Mouse (Mus musculus): ENCODE results near the gene Slc25a40. TPM values are rescaled to one million over a fixed set of nuclear protein-coding genes. Genes with fewer than 3 reads are reported as not detected.
A peak's percentile ranks its signal among the peaks of the same experiment; 100 is the strongest.

The Slc25a40 gene
- total and polyA plus RNA-seq, 3 experiments: 7.0 to 11.1 (median 10.2) TPM

- H3K27me3 ChIP-seq (replicated peaks): no peaks in the 10 kb centered on the region
- H3K9me3 ChIP-seq (replicated peaks; ENCODE audit: low read length): no peaks in the 10 kb centered on the region
- dilution Hi-C loops (cut with MboI; ENCODE audit: extremely low pct_ligation_motif_present, extremely low pct_unique_long_range_greater_than_20kb, low sequenced_read_pairs): no loop called here
- no peak overlapping the region for H3K27ac ChIP-seq (ENCODE audit: insufficient read depth, low read depth)
- peaks cover 3 to 7% of the 10 kb centered on the region in 2 experiments; a peak in 3 of 4 replicates for H3K4me1 ChIP-seq (ENCODE audit: control insufficient read depth in 1 of 2, insufficient read depth in 2 of 2)
- no peak overlapping the region for H3K9ac ChIP-seq (ENCODE audit: insufficient read depth, low read depth)
- in situ Hi-C loops (cut with MboI; ENCODE audit: low pct_ligation_motif_present, low pct_unique_long_range_greater_than_20kb, low sequenced_read_pairs): no loop called here
- no peak overlapping the region for H3K4me2 ChIP-seq (ENCODE audit: insufficient read depth, low read depth, poor library complexity, severe bottlenecking)
- TF ChIP-seq ZKSCAN1 (IDR thresholded peaks at IDR 0.05; ENCODE audit: borderline replicate concordance, low read depth, low read length) (no peak), ZC3H11A (IDR thresholded peaks at IDR 0.05; ENCODE audit: low read depth, low read length) (no peak), POLR2AphosphoS2 (IDR thresholded peaks at IDR 0.05; ENCODE audit: low read depth, low read length) (peak; percentile 68)
- DNase-seq (ENCODE audit: extremely low read depth): no peak
- peaks cover 9 to 31% of the 10 kb centered on the region in 2 experiments for H3K36me3 ChIP-seq (replicated peaks in 1 of 2; ENCODE audit: control insufficient read depth in 1 of 2, insufficient read depth in 1 of 2, low read length in 1 of 2)
- peaks cover 2% of the 10 kb centered on the region; the same call in 1 of the 2 replicates for H3K79me2 ChIP-seq (replicated peaks; ENCODE audit: control insufficient read depth, extremely low read depth, insufficient read depth, poor library complexity, severe bottlenecking)
- no peak overlapping the region for H3K4me3 ChIP-seq (replicated peaks in 1 of 3; ENCODE audit: low read depth in 2 of 3, low read length in 2 of 3, poor library complexity in 1 of 3)
Observed at GRCm38 (mm10) chr5:8393891-8394583, 28.6 kb upstream of the Slc25a40 start.

DNA sequence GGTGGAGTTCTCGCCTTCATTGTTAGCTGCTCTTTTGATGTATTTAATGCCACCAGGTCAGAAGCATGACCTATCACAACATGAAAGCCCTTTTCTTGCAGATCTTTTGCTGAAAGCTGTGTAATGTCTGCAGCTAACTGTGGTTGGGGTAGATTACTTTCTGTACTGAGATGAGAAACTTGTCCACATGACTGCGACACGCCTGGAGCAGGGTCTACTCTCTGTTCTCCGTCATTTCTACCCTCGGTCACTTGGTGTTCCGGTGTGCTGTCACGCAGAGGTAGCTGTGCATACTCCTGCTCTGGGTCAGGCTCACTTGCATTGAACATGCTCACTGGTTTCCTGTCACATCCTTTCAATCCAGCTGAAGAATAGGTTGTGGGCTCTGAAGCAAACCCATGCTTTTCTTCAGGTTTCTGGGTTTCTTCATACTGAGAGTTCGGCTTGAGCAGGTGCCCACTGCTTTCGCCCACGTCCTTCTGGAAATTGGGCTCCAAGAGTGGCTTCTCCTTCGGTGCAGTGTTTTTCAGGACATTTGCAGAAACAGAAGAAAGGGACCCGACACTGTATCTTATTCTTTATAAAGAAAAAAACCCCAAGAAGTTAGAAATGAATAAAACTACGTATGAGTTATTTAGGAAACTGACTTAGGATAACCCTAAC is 24.9 kb upstream of the Slc25a40 start:
- TF ChIP-seq POLR2A (IDR thresholded peaks at IDR 0.05; ENCODE audit: low read depth, low read length): peak; percentile 29; the same call in 1 of the 2 replicates
- peak; percentile 67; the same call in 1 of the 2 replicates for TF ChIP-seq EP300 (IDR thresholded peaks at IDR 0.05; ENCODE audit: low read length)
- 0 out of 2 replicates have a peak, but pooled peaks have one; percentile 50 for TF ChIP-seq MAX (IDR thresholded peaks at IDR 0.05; ENCODE audit: low read length)
- peak; percentile 58 for TF ChIP-seq ETS1 (conservative IDR thresholded peaks at IDR 0.05; ENCODE audit: low read depth, low read length)
- 0 out of 2 replicates have a peak, but pooled peaks have one; percentile 27 for TF ChIP-seq NRF1 (IDR thresholded peaks at IDR 0.05; ENCODE audit: low read depth, low read length)
- TF ChIP-seq PAX5 (IDR thresholded peaks at IDR 0.05; ENCODE audit: low read length): no peak
- TF ChIP-seq JUND (conservative IDR thresholded peaks at IDR 0.05; ENCODE audit: low read depth, low read length): peak; percentile 78; the same call in 1 of the 2 replicates
- TF ChIP-seq CHD2 (IDR thresholded peaks at IDR 0.05; ENCODE audit: low read length): peak; percentile 40; the same call in 1 of the 2 replicates
- peak; percentile 77 for TF ChIP-seq JUN (IDR thresholded peaks at IDR 0.05; ENCODE audit: insufficient read depth, low read depth, low read length)
- peak; percentile 9; the same call in 1 of the 2 replicates for TF ChIP-seq USF1 (IDR thresholded peaks at IDR 0.05; ENCODE audit: low read depth, low read length)
- 0 out of 2 replicates have a peak, but pooled peaks have one; percentile 11 for TF ChIP-seq USF2 (conservative IDR thresholded peaks at IDR 0.05; ENCODE audit: low read depth, low read length)
- peak; percentile 94 for TF ChIP-seq BHLHE40 (IDR thresholded peaks at IDR 0.05; ENCODE audit: low read depth, low read length)
- TF ChIP-seq SIN3A (IDR thresholded peaks at IDR 0.05; ENCODE audit: low read length): no peak; the same call in none of the 2 replicates
- no peak; the same call in 1 of the 2 replicates for TF ChIP-seq RAD21 (IDR thresholded peaks at IDR 0.05; ENCODE audit: low read depth, low read length)
- peak; percentile 92 for TF ChIP-seq RCOR1 (conservative IDR thresholded peaks at IDR 0.05; ENCODE audit: low read depth, low read length)
- TF ChIP-seq MEF2A (IDR thresholded peaks at IDR 0.05; ENCODE audit: borderline replicate concordance, low read depth, low read length): peak; percentile 61
- peak; percentile 72; the same call in 1 of the 2 replicates for TF ChIP-seq TCF12 (IDR thresholded peaks at IDR 0.05; ENCODE audit: low read depth, low read length)
- no peak; the same call in 1 of the 2 replicates for TF ChIP-seq SMC3 (IDR thresholded peaks at IDR 0.05; ENCODE audit: low read depth, low read length)
- peak; percentile 88 for TF ChIP-seq IRF4 (IDR thresholded peaks at IDR 0.05; ENCODE audit: low read depth, low read length)
- no peak for TF ChIP-seq CHD1 (IDR thresholded peaks at IDR 0.05; ENCODE audit: low read depth, low read length)
- TF ChIP-seq MAFK (IDR thresholded peaks at IDR 0.05; ENCODE audit: insufficient replicate concordance, low read length): 0 out of 2 replicates have a peak, but pooled peaks have one; percentile 45
- TF ChIP-seq POLR2AphosphoS2 (IDR thresholded peaks at IDR 0.05; ENCODE audit: low read depth, low read length): no peak
- no peak for TF ChIP-seq E2F4 (IDR thresholded peaks at IDR 0.05; ENCODE audit: insufficient replicate concordance, low read depth, low read length)
- TF ChIP-seq MYC (IDR thresholded peaks at IDR 0.05; ENCODE audit: low read depth, low read length): peak; percentile 66; the same call in 1 of the 2 replicates
- no peak for TF ChIP-seq ZMIZ1 (IDR thresholded peaks at IDR 0.05; ENCODE audit: low read depth, low read length)
- H3K9ac ChIP-seq (ENCODE audit: insufficient read depth, low read depth): 0 out of 2 replicates have a peak overlapping the region, but pooled peaks have one; percentile 14
- no peaks in the 10 kb centered on the region for H3K27me3 ChIP-seq (replicated peaks)
- H3K27ac ChIP-seq (ENCODE audit: insufficient read depth, low read depth): peak overlapping the region; percentile 77
- in situ Hi-C loops (cut with MboI; ENCODE audit: low pct_ligation_motif_present, low pct_unique_long_range_greater_than_20kb, low sequenced_read_pairs): no loop called here
- peaks cover 3 to 7% of the 10 kb centered on the region in 2 experiments; a peak in 3 of 4 replicates for H3K4me1 ChIP-seq (ENCODE audit: control insufficient read depth in 1 of 2, insufficient read depth in 2 of 2)
- no peak overlapping the region for H3K4me3 ChIP-seq (replicated peaks in 1 of 3; ENCODE audit: low read depth in 2 of 3, low read length in 2 of 3, poor library complexity in 1 of 3)
- dilution Hi-C loops (cut with MboI; ENCODE audit: extremely low pct_ligation_motif_present, extremely low pct_unique_long_range_greater_than_20kb, low sequenced_read_pairs): no loop called here
- peaks cover 2% of the 10 kb centered on the region; the same call in 1 of the 2 replicates for H3K79me2 ChIP-seq (replicated peaks; ENCODE audit: control insufficient read depth, extremely low read depth, insufficient read depth, poor library complexity, severe bottlenecking)
- H3K4me2 ChIP-seq (ENCODE audit: insufficient read depth, low read depth, poor library complexity, severe bottlenecking): peak overlapping the region; percentile 51; the same call in 1 of the 2 replicates
- H3K36me3 ChIP-seq (replicated peaks in 1 of 2; ENCODE audit: control insufficient read depth in 1 of 2, insufficient read depth in 1 of 2, low read length in 1 of 2): peaks cover 22 to 62% of the 10 kb centered on the region in 2 experiments
- peak; percentile 41 for DNase-seq (ENCODE audit: extremely low read depth)
- no peaks in the 10 kb centered on the region for H3K9me3 ChIP-seq (replicated peaks; ENCODE audit: low read length)

Measured in CH12.LX (cell line).